Mouse (Mus musculus): ENCODE data around the gene Olfm2.

Gene Olfm2

DNA sequence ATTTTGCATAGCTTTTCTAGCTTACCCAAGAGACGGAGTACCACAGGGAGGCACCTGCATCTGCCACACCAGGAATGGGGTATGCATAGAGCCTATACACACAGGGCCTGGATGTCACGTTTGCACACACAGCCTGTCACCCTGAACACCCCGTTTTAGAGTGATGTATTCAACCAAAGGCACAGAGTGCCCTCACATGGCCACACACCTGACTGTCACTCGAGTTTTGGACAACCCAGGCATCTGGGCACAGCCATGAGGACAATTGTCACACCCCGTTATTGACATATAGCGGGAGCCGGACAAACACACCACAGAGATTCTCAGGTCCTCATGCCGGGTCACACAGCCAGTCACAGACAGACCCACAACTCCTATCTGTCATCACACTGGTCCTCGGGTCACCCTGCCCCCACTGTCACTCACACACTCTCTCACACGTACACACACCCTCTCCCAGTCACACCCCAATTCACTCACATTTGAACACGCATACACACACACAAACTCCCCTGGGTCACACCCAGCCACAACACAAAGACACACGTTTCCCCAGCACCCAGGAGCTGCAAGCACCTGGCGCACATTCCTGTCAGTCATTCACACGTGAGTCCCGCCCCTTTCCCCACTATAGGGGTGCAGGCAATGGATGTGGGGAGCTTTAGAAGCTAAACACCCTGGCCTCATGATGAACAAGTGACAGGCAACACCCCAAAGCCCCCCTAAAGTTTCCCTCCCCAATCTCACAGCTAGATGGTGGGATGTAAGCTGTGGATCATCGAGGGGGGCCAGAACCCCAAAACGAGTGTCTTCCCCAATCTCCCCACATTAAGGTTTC, 801 bp downstream of the Olfm2 start:
- DNase-seq (ENCODE audit: low read depth, low spot score): no peak

DNA sequence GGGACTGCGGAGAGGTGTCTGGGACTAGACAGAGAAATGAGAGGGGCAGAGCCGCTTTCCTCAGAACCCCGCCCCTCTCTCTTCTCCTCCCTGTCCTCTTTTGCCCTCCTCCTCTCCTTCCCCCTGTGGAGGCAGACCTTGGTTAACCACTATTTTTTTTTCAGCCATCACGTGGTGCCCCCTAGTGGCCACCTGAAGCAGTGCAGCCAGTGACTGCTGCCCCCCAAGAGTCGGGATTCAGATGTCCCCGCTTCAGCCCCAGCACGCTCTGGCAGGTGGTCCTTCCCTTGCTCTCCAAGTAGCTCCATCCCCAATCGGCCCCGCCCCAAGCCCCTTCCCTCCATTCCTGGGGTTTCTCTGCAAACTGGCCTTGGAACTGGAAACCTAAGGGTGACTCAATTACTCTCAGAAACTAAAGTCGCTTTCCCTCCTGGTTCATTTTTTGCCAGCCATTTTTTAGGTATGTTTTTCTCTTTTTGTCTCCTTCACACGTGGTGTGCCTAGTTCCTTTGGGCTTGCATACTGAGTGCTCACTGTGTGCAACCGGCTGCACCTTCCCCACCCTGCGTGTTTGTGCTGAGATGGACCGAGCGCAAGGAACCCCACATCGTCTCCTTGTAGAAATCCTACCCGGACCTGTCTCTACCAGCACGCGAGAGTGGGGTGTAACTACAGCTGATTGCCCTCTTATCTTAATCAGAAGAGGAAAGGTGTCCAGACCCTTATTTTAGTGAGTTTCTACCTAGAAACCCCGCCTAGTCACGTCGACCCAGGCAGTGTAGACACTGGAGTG, 2.0 kb downstream of the Olfm2 start:
- peak; percentile 66 for DNase-seq (ENCODE audit: low read depth, low spot score)

DNA sequence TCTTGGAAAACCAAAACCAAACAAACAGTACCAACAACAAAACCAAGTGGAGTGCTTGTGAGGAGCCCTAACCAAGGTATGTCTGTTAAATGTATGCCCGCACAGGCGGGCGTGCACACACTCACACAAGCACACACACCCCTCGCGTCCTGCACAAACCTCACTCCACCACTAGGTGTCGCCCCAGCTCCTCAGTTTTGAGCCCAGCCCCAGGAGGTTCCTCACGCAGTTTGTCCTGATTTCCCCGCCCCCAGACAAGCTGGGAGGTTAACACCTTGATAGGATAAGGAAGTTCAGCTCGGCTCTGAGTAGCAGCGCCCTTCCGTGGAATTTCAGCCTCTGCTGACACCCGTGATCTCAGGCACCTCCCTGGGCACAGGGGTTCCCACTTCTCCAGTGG, 5.7 kb downstream of the Olfm2 start:
- DNase-seq (ENCODE audit: low read depth, low spot score): peak; percentile 93

DNA sequence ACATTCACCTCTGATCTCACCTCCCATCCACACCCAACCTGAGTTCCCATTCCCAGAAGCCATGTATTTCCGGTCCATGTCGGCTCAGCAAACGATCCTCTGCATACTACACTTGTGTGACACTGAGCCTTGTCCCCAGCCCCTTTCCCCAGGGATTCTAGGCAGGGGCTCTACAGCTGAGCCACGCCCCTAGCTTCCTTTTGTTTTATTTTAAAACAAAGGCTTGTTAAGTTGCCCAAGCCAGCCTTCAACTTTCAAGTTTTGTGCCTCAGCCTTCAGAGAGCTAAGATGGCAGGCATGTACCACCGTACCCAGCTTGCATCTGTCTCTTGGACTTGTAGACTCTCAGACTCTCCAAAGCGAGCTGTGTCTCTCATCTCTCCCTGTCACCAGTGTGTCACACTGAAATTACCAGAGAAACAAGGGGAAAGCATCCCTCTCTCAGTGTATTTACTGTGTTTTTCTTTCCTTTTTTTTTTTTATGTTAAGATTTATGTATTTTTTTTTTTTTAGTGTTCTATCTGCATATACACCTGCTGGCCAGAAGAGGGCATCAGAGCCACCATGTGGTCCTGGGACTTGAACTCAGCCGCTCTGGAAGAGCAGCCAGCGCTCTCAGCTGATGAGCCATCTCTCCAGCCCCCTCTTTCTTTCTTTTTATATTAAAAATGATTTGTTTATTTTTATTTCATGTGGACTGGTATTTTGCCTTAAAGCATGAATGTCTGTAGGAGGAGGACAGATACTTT, 7.7 kb downstream of the Olfm2 start:
- DNase-seq (ENCODE audit: low read depth, low spot score): peak; percentile 68

DNA sequence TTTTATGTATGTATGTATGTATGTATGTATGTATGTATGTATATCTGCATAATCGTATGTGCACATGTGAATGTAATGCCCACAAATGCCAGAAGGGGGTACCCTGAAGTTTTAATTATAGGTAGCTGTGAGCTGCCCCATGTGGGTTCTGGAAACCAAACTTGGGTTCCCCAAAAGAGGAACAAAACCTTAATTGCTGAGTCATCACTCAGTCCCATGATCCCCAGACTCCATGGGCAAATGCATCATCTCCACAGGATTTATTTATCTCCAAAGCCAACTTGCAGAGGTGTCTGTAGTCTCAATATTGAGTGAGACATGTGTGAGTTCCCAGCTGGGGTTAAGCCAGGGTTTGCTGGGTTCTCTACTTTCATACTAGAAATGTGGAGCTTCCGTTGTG, 8.9 kb downstream of the Olfm2 start:
- no peak for DNase-seq (ENCODE audit: low read depth, low spot score)

DNA sequence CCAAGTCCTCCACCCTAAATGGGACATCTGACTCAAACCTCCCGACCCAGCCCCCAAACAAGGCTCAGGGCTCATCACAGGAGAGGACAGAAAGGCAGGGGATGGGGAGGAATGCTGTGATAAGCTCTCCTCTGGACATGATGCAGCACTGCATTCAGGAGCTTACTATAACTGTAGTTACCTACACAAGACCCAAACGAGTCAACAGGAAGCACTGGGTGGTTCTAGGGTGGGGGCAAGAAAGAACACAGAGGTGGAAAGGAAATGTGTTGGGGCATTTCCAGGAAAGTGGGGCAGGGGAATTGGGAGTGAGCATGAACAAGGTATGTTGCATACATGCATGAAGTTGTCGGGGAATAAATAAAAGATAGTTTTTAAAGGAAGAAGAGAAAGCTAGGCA, 11.5 kb downstream of the Olfm2 start:
- DNase-seq (ENCODE audit: low read depth, low spot score): no peak

DNA sequence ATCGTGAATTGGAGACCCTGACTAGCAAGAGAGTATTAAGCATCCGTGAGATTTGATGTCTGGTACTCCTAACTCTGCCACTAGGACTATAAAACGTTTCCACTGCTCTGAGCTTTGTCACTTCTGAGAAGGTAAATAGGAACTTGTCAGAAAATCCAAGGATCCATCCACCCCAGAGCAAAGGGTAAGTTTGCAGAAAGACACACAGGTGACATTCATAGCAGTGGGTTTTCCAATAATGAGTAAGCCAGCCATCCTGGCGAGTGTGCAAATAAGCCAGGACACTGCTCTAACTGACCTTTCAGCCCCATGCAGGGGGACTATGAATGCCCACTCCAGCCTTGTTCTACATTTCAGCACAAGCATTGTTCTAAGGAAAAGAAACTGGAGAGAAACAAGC, 14.4 kb downstream of the Olfm2 start:
- no peak for DNase-seq (ENCODE audit: low read depth, low spot score)

DNA sequence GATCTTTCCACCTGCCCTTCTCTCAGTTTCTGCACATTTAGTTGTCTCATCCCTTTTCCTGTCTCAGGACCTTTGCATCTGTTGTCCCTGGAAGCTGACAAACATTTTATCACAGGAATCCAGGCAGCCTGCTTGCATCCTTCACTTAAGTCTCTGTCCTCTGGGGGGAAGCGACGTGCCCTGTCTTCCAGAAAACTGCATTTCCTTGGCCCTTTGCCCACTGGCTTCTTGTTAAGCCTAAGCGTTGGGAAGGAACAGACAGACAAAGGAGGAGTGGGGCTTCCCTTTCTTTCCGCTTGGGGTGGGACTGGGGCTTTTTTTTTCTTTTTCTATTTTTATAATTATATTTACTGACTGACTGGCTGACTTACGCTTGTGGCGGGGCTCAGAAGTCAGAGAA, 16.7 kb downstream of the Olfm2 start:
- DNase-seq (ENCODE audit: low read depth, low spot score): no peak

DNA sequence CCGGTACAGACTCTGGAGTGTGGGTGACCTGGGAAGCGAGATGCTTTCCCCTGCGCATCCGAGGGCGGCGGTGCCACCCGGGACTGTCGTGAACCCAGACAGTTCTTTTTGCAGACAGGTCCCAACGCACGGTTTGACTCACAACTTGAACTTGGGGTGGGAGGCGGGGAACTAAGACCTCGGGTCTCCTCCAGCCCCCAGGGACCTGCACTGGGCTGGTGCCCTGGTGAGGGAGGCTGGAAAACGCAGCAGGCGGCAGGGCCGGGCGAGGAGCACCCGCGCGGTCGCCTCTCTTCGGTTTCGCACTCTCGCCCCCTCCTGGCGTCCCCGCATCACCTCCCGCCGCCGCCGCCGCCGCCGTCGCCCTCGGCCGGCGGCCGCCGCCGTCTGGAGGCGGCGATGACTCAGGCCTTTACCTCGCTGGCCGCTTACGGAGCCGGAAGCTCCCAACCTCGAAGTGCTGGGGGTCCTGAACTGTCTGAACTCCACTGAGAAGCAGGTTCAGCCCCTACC, 18.5 kb downstream of the Olfm2 start:
- no peak for DNase-seq (ENCODE audit: low read depth, low spot score)

DNA sequence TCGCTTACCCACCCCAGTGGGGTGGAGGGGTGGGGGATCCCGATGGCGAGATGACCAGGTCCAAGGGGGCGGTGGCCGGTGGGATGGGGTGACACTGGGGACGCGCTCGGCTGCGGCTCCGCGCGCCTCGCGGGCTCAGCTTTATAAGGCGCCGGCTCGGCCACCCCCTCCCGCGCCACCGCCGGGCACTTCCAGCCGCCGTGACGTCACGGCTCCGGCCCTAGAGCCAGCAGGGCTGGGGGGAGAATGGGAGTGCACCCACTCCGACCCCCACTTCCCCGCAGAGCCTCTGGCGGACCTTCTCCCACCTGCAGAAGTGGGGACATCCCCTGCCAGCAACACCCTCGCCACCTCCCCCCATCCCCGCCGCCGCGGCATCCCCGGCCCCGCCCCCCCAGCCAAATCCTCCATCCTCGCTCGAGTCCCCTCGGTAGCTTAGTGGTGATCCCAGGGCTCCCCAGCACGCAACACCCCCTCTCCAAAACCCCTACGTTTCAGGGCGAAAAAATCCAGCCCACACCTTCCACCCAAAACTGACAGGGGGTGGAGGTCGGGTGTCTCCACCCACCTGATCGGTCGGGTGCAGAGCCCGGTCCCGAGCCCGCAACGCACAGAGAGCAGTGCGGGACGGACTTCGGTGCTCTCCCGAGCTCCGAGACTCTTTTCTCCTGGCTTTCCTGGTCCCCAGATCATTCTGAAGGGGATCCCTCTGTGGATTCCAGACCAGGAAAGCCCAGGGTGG, 19.1 kb downstream of the Olfm2 start:
- no peak for DNase-seq (ENCODE audit: low read depth, low spot score)

DNA sequence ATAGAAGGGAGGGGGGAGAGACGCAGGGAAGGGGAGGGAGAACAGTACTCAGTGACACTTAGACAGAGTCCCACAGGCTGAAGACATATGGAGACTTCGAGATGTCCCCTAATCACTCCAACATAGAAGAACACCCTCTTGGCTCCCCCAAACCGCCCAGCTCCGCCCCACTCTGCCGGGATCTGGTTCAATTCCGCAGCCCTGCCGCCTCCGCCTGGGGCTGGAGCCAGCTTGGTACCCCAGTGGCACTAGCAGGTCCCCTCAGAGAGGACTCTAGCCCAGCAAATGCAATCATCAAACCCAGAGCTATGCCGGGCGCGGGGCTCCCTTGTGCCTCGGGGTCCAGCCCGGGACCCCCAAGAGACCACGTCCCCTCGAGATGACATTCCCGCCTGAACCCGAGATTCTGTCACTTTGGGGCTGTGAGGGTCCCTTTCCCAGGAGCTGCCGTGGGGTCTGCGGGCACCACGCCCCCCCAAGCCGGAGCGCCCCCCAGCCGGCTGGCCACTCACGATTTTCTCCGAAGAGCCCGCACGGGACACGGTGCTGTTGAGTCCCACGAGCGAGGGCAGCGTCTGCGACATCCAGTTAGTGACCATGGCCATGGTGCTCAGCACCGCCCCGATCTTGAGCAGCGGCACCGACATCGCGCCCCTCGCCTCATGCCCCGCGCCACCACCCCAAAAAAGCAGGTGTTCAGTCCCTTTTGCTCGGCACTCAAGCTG, 19.9 kb downstream of the Olfm2 start:
- no peak for DNase-seq (ENCODE audit: low read depth, low spot score)

DNA sequence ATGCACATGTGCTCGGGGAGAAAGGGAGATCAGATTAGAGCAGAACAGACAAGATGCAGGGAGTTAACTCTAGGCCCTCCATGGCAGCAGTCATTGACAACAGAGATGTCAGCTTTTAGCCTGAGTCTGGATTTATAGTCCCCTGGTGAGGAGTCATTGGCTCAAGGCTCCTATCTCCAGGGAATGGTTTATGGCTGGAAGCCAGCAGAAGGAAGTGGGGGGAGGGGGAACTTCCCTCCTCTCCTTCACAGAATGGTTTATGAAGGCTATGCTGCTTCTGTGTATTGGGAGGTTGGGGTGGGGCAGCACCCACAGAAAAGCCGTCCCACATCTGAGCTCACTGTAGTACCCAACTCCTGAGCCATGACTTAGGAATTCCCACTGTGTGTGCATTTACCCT, 24.6 kb downstream of the Olfm2 start:
- DNase-seq (ENCODE audit: low read depth, low spot score): no peak

DNA sequence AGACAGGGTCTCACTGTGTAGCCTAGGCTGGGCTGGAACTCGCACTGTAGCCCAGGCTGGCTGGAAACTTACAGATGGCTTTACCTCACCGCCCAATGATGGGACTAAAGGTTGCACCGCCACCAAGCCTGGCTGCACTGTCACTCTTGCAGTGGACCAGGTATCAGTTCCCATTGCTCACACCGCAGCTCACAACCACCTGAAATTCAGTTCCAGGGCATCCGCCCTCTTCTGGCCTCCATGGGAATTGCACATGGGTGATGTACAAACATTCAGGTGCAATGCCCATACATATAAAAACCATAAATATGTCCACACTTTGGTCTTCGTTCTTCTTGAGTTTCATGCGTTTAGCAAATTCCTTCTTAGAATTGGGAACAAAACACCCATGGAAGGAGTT, 30.8 kb downstream of the Olfm2 start:
- peak; percentile 72 for DNase-seq (ENCODE audit: low read depth, low spot score)

DNA sequence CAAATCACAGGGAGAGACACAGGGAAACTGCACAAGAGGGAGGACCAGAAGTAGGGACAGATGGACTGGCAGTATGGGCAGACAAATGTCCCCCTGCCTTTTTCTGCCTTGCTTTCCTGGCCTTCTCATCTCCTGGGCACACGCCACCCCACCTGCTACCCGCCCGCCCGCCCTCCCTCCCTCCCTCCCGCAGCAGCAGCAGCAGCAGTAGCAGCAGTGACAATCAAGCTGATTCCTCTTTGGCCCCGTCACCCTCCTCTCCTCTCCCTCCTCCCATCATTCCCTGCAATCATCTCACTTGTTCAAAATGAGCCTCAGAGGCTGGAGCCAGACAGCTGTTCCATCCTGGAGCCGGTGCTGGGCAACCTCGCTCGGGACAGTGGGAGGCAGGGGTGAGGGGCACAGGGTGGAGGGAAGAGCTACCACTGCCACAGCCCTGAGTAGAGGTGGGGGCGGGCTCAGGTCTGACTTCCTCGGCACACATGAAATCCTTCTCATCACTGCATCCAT, 32.6 kb downstream of the Olfm2 start:
- DNase-seq (ENCODE audit: low read depth, low spot score): no peak

DNA sequence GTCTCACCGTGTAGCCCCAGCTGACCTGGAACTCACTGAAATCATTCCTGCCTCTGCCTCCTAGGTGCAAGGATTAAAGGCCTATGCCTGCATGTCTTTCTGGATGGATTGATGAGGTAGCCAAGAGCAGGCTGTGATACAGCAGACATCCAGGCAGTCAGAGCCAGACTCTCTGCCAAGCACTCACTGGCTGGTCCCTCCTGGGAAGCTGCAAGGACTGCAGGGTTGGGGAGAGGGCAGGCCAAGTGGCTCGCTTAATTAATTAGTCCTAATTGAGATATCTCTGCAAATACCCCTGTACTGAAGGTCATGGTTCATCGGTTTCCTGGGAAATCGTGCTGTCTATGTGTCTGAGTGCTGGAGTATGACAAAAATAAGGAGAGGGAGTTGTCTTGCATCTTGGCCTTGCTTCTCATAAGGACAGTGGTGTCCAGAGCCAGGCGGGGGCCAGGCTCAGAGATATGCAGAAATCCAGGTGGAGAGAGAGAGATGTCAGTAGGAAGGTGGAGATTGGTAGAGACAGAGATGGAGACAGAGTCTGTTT, 33.1 kb downstream of the Olfm2 start:
- DNase-seq (ENCODE audit: low read depth, low spot score): no peak

DNA sequence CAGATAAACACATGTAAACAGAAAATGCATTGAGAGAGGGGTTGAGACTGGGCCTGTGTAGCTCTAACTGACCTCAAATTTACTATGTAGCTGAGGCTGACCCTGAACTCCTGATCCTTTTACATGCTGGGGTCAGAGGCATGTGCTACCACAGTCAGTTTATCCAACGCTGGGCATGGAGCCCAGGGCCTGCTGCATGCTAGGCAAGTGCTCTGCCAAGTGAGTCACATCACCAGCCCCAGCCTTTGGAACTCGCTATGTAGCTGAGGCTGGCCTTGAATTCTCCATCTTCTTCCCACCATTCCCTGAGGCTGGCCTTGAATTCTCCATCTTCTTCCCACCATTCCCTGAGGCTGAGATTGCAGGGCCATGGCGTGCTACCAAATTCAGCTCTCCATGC, 35.7 kb downstream of the Olfm2 start:
- DNase-seq (ENCODE audit: low read depth, low spot score): no peak

DNA sequence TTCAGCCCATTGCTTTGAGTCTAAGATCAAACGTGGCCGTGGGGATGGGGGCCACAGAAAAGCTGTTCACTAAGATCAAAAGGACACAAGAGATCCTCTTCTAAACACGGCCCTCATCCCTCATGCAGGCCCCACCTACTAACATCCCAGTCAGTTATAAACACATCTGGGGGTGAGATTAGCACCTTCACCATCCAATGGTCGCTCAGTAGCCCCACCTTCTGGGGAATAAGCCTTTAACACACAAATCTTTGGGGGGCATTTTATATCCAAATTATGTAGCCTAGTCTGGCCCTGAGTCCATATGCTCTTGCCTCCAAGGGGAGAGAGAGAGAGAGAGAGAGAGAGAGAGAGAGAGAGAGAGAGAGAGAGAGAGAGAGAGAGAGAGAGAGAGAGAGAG, 40.2 kb downstream of the Olfm2 start:
- no peak for DNase-seq (ENCODE audit: low read depth, low spot score)

DNA sequence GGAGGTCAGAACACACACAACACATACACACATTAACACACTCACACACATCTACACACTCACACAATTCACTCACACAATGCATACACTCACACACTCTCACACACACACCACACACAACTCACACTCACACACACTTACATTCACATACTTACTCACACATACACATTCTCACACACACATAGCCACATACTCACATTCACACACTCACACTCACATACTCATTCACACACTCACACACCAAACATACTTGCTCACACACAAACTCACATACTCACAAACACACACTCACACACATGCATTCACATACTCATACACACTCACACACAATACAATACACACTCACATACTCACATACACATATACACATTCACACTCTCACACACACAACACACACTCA, 40.7 kb downstream of the Olfm2 start:
- no peak for DNase-seq (ENCODE audit: low read depth, low spot score)

DNA sequence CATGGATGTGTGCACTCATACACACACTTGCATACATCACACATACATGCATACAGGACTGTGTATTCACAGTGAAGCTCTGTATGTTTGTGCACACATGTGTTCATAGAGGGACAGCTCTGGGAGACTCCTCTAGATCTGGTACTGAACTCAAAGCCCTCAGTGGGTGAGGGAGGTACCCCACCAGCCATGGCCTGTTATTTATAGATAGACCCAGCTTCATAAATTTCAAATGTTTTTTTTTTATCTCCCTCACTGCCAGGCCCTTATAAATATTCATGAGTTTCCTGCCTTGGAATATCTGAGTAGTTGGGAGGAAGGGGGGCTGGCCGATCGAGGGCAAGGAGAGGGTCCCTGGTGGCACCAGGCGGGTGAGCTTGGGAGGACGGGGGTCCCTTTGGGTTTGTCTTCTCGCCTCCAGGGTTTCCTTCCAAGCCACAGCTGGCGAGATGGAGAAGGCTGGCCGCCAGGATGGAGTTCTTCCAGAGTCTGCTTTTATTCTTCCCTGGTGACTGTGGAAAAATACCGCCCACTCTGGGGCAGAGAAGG, 42.2 kb downstream of the Olfm2 start:
- no peak for DNase-seq (ENCODE audit: low read depth, low spot score)

DNA sequence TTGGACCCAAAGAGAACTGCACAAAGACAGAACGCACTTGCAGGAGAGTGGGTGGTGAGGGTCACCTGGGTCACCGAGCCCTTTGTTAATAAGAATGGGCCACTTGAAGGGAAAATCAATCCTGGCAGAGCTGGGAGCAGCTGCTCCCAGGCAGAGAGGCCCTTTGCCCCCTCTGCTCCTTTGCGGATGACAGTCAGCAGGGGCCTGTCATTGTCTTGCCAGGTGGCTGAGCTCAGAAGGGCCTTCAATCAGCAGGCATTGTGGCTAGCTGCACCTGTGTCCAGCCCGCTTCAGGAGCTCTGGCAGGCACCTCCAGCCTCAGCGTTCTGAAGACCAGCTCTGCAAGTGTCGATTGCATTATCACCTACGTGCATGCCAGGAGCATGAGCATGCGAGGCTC, 48.7 kb downstream of the Olfm2 start:
- no peak for DNase-seq (ENCODE audit: low read depth, low spot score)
